Mouse (Mus musculus): ENCODE results near the gene Rabgap1l. TPM values are rescaled to one million over a fixed set of nuclear protein-coding genes. Genes with fewer than 3 reads are reported as not detected.

The Rabgap1l gene
- total RNA-seq, 2 experiments from 2014 or later, result 194 to 203 TPM

- intact Hi-C loops (cut with DNase I), result no loop called here
- no peak for DNase-seq
Measured at GRCm38 (mm10) chr1:160409123-160409522, 383.9 kb downstream of the Rabgap1l start.

DNA sequence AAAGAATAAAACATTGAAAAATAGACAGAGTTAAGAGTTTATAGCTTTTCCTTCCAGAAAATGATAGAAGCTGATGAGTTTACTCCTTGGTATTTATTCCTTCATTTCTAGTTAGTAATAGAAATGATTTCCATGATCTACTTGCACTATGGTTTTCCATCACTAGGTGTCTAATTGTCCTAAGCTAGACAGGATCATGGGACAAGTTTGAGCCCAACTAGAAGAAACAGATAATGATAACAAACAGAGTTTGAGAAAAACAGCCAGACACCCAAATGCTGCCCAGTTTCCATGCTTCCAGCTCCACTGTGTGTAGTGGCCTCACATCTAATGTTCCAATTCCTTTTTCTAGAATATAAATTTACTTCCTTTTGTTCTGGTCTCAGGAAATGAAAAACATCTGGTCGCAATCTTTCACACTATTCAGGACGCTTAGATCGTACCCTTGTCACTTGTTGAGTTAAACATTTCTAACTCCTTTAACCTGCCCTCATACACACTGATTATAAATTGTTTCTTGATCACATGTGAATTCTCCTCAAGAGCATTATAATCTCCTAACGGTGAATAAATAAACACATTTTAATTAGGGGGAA lies 384.6 kb downstream of the Rabgap1l start:
- DNase-seq, result no peak
- intact Hi-C loops (cut with DNase I), result no loop called here

DNA sequence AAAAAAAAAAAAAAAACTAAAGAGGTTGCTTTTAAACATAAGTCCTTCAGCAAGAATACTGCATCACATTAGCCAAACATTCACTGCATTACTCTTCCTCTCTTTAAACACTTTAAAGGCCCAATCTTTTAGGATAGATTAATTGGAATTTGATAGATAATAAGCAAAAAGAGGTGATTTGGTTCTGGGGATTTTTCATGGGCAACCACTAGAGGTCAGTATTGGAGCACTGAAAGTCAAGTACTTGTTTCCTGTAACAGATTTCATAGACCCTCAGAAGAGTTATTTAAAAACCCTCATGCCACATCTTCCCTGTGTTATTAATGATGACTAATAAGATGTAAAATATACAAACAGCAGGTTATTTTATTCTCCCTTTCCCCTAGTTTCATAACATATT lies 393.6 kb downstream of the Rabgap1l start:
- peak; percentile 8 for DNase-seq
- intact Hi-C loops (cut with DNase I), result loop anchor here (2.0 kb wide), 1 partner anchor 317 kb away; no protein-coding TSS in a partner anchor

DNA sequence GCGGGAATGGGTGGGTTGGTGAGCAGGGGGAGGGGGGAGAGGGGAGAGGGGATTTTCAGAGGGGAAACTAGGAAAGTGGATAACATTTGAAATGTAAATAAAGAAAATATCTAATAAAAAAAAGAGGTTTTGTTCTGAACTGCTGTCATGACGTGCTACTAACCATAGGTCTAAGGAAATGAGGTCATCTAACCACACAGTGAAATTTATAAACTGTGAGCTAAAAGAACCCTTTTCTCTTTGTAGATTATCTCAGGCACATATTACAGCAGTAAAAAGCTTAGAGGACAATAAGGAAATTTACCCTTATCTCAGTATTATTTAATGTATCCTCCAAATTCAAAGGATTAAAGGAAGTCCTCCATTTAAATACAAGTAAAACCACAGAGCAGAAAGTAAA lies 396.0 kb downstream of the Rabgap1l start:
- intact Hi-C loops (cut with DNase I), result no loop called here

DNA sequence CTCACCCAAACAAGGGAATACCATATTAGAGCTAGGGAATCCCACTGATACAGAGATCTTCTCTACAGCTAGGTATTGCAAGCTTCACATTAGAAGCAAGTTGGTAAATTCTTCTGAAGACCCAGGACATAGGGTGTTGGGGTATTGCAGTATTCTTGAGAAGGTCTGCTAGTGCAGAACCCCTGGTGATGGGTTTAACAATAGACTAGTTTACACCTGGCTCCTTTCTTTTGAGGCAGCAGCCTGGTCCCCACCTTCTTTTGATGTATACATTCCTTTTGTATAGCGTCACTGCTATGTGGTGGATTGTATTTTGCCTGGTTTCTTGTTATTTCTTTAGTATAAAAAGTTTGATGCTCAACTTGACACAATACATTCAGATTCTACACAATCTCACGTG lies 405.6 kb downstream of the Rabgap1l start:
- intact Hi-C loops (cut with DNase I), result no loop called here

More for the DNA sequence above, 396.0 kb downstream of the Rabgap1l start:
- DNase-seq, result no peak

GRCm38 (mm10) chr1:160378367-160378766 lies 414.6 kb downstream of the Rabgap1l start:
- DNase-seq, result no peak
- intact Hi-C loops (cut with DNase I), result no loop called here

More for the DNA sequence above, 405.6 kb downstream of the Rabgap1l start:
- DNase-seq, result no peak

- intact Hi-C loops (cut with DNase I), result loop anchor here (2.0 kb wide), 1 partner anchor 149 kb away; no protein-coding TSS in a partner anchor
- peak; percentile 31 for DNase-seq
Measured at GRCm38 (mm10) chr1:160377337-160378336, 415.4 kb downstream of the Rabgap1l start.

DNA sequence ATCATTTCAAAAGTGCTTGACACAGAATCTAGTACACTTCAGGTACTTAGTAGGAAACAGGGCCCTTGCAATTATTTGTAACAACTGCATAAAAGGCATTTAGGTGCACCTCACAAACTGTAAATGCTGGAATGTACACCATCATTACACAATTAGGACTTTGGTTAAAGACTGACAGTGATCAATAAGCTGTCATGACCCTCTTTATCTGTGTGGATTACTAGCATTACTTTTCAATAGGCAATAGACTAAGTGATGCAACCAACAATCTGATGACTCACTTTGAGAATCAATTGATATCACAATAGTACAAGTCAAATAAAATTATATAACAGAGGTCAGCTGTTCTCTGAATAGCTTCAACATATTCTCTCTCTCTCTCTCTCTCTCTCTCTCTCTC lies 418.5 kb downstream of the Rabgap1l start:
- no peak for DNase-seq
- intact Hi-C loops (cut with DNase I), result no loop called here

GRCm38 (mm10) chr1:160373306-160373705 lies 419.7 kb downstream of the Rabgap1l start:
- DNase-seq, result no peak
- intact Hi-C loops (cut with DNase I), result no loop called here

GRCm38 (mm10) chr1:160371696-160372095 lies 421.3 kb downstream of the Rabgap1l start:
- DNase-seq, result no peak
- intact Hi-C loops (cut with DNase I), result no loop called here

GRCm38 (mm10) chr1:160370552-160370951 lies 422.5 kb downstream of the Rabgap1l start:
- DNase-seq, result peak; percentile 47
- intact Hi-C loops (cut with DNase I), result no loop called here

DNA sequence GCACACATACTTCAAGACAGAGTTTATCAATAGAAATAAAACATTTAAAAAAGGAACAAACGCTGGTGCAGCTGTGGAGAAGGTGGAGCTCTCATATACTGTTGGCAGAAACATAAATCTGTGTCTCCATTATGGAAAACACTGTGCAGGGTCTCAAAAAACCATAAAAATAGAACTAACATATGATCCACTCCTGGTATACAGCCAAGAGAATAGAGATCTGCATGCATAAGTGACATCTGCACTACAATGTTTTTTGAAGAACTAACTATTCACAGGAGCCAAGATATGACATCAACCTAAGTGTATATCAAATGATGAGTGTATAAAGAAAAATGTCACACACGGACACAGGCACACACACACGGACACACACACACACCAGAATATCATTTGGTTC lies 426.4 kb downstream of the Rabgap1l start:
- intact Hi-C loops (cut with DNase I), result no loop called here
- no peak for DNase-seq

- no peak for DNase-seq
- intact Hi-C loops (cut with DNase I), result no loop called here
Measured at GRCm38 (mm10) chr1:160357268-160357667, 435.7 kb downstream of the Rabgap1l start.

DNA sequence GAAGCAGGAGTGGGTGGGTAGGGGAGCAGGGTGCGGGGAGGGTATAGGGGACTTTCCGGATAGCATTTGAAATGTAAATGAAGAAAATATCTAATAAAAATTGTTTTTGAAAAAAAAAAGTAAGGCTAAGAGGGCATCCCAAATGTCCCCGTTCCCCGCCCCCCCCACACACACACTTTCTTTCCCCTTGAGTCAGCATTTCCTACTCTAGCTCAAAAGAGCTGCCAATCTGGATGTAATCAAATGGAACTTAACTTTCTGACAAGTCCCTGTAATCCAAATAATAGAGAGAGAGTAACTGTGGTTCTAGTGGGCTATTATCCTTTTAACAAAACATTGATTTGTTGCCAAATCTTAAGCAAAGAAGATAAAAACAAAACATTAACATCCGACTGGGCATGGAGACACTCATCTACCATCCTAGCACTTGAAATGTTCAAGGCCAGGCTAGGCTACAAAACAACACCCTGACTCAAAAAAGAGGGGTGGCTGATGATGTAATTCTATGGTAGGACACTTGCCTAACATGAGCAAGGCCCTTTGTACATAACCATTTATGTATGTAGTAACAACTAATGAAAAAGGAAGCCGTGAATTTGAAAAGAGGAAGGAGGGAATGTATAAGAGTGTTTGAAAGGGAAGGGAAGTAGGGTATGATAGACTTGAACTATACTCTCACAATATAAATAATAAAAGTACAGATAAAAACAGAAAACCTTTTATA lies 439.1 kb downstream of the Rabgap1l start:
- intact Hi-C loops (cut with DNase I), result no loop called here
- DNase-seq, result no peak

DNA sequence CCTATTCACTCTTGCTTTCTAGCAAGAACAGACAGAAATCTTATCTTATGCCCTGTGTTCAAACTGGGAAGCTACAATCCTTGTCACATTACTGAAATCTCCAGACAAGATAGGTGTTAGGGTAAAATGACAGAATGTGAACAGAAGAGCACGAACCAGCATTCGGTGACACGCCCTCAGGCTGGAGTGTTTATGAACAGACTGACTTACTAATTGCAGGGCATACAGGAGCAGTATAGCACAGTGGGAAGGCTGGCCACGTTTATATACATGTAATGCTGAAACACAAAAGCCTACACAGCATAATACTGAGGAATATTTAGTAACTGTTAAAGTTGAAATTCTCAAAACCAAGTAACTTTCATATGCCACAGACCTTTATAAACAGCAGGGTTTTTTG lies 440.7 kb downstream of the Rabgap1l start:
- intact Hi-C loops (cut with DNase I), result no loop called here
- DNase-seq, result peak; percentile 8

DNA sequence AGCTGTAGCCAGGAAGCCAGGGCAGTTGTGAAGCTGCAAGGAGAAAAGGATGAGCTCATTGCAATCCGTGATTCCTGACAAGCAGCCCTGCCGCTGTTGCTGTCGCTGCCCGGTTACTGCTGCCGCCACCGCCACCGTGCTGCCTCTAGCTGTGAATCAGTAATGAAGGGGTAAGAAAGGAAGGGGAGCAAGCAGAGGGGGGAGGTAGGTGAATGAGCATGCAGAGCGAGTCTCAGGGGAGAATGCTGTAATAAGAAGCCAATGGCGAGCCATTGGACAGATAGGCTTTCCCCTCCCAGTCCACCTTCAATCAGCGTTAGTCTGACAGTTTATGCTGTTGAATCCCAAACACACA lies 441.2 kb downstream of the Rabgap1l start:
- DNase-seq, result peak; percentile 78
- intact Hi-C loops (cut with DNase I), result no loop called here

DNA sequence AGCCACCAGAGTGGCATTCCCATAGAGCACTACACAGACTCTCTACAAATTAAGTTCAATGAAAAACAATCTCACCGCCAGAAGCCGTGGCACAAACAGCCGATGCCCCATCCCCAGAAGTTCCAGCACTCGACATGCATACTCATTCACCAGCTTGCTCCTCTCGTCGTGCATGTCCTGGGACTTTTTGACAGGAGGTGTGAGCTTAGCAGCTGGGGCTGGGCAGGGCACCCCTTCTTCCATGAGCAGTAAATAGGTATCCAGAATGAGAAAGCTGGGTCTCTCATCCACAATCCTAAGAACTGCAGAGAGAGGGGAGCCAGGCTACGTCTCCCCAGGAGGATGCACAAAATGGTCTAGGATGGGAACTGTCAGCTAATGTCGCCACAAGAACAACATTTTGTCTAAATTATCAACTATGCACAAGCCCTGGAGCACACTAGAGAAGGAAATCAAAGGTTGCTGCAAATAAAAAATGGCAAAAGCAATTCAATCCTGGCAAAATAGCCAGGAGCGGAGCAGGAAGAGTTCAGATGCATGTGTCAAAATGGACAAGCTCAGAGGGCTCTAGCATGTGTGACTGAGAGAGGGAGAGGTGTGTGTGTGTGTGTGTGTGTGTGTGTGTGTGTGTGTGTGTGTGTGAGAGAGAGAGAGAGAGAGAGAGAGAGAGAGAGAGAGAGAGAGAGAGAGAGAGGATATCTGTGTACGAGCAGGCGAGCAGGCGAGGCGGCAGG lies 441.7 kb downstream of the Rabgap1l start:
- DNase-seq, result peak; percentile 5
- intact Hi-C loops (cut with DNase I), result no loop called here

DNA sequence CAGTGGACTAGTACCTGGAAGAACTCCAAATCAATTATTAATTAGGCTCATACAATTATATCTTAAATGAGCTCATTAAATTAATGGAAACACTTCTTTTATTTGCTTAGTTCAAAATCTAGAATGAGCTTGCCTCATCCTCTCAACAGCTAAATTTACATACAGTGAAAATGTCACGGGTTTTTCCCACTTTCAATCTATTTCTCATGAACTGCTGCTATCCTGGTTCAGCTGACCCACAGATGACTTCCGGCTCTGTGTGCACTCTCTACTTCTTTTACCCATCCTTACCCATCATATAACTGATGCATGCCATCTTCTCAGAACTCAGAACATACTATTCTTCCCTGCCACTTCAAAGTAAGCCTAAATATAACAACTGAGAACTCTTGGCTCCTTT lies 452.4 kb downstream of the Rabgap1l start:
- intact Hi-C loops (cut with DNase I), result no loop called here

GRCm38 (mm10) chr1:160339374-160339773 lies 453.6 kb downstream of the Rabgap1l start:
- no peak for DNase-seq
- intact Hi-C loops (cut with DNase I), result no loop called here

More for the DNA sequence above, 452.4 kb downstream of the Rabgap1l start:
- DNase-seq, result no peak

GRCm38 (mm10) chr1:160334791-160335190 lies 458.2 kb downstream of the Rabgap1l start:
- no peak for DNase-seq
- intact Hi-C loops (cut with DNase I), result no loop called here
